In genomic region chr1:185574978-185575377, GRCm38 (mm10) we compare ENCODE assay signal across 16 mouse cellular contexts.
"Had no signal": no experiment of that assay in that cellular context is flagged by ENCODE, and none has a peak within 500 bp of the region (broad histone marks: within the 10 kb centered on the region; RNA-seq: fewer than 3 reads in every experiment).

No protein-coding gene starts in this region.

- H3K27me3 ChIP-seq: limb, embryonic 13.5 days; liver, embryonic 12.5 days; liver, embryonic 15.5 days; lung, embryonic 15.5 days; megakaryocyte, embryonic 14.5 days; midbrain, embryonic 13.5 days had no signal

- DNase-seq: kidney, adult 18-20 months; kidney, adult 9 months; kidney, postnatal 14 days; liver; lung, postnatal 36 days; thymus, adult 18-20 months; thymus, postnatal 36 days had no signal

- H3K4me3 ChIP-seq: limb, embryonic 10.5 days; limb, embryonic 13.5 days; liver, embryonic 12.5 days; liver, embryonic 15.5 days; lung, embryonic 15.5 days; megakaryocyte, embryonic 14.5 days; midbrain, embryonic 10.5 days; midbrain, embryonic 13.5 days had no signal

- H3K27ac ChIP-seq: limb, embryonic 10.5 days; limb, embryonic 13.5 days; liver, embryonic 12.5 days; liver, embryonic 15.5 days; lung, embryonic 15.5 days; midbrain, embryonic 10.5 days; midbrain, embryonic 13.5 days had no signal

- H3K4me1 ChIP-seq: limb, embryonic 13.5 days; liver, embryonic 12.5 days; liver, embryonic 15.5 days; lung, embryonic 15.5 days; megakaryocyte, embryonic 14.5 days had no signal

- H3K9ac ChIP-seq: limb, embryonic 13.5 days; liver, embryonic 12.5 days; liver, embryonic 15.5 days; lung, embryonic 15.5 days; midbrain, embryonic 13.5 days had no signal

- H3K9me3 ChIP-seq: limb, embryonic 10.5 days; limb, embryonic 13.5 days; liver, embryonic 12.5 days; liver, embryonic 15.5 days; lung, embryonic 15.5 days; megakaryocyte, embryonic 14.5 days; midbrain, embryonic 10.5 days; midbrain, embryonic 13.5 days had no signal

- H3K4me2 ChIP-seq: limb, embryonic 13.5 days; liver, embryonic 12.5 days; liver, embryonic 15.5 days; lung, embryonic 15.5 days; midbrain, embryonic 13.5 days had no signal

- ATAC-seq: liver, embryonic 12.5 days; midbrain, embryonic 13.5 days; midbrain, embryonic 16.5 days had no signal

- H3K36me3 ChIP-seq: limb, embryonic 10.5 days; limb, embryonic 13.5 days; liver, embryonic 12.5 days; liver, embryonic 15.5 days; lung, embryonic 15.5 days; midbrain, embryonic 10.5 days; midbrain, embryonic 13.5 days had no signal
